Mouse (Mus musculus): ENCODE results near the gene Cacna1c.

GRCm38 (mm10) chr6:118963806-118964205, 232.4 kb downstream of the Cacna1c start:
- TF ChIP-seq EP300 (IDR thresholded peaks at IDR 0.05; ENCODE audit: low read depth) (no peak), CTCF (IDR thresholded peaks at IDR 0.05; ENCODE audit: low read depth) (no peak)

Data from liver, postnatal 0 days (tissue).